Mouse (Mus musculus) frontal cortex, postnatal 10 days (tissue): ENCODE data around the gene Ube2h.

Experiments
- DNase-seq, 2 experiments: peaks; one replicate each; pipeline ENCODE4 v3.0.0; 2022; ENCODE audit warnings: low spot score in 2 of 2, mixed read lengths in 1 of 2

The Ube2h gene

GRCm38 (mm10) chr6:30299683-30300082 is 4.7 kb downstream of the Ube2h start:
- DNase-seq = no peak

GRCm38 (mm10) chr6:30299116-30299515 is 5.2 kb downstream of the Ube2h start:
- no peak for DNase-seq

DNA sequence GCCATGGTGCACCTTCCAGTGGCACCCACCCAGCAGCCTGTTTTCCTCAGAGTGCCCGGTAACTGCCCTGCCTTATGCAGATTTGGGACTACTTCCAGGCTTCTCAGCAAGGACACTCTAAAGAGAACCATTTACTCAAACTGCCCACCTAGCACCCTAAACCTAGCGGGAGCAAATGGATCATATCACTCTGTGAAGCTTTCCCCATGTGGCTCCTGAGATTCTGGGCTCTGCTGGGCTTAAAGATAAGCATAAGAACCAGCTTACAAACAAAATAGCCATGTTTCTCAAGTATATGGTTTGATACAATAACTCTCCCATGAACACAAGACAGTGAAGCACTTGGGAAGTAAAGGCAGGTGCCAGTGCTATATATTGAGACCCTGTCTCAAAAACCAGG is 11.8 kb downstream of the Ube2h start:
- DNase-seq = no peak

DNA sequence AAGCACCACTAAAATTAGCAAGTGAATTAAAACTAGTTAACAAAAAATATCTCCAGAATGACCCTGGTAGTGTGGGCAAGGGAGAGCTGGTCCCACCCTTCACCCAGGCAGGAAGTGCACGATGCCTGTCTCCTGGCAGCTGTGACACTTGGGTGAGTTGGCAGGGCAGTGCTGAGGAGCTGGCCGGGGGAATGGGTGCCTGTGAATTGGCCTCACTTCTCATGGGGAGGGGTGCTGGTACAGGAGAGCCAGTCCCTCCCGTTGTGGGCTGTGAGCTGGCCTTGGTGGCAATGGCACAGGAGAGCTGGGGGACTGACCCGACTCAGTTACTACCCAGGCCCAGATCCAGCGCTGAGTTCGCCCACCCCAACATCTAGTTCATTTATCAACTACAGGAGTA is 16.4 kb downstream of the Ube2h start:
- DNase-seq = no peak

DNA sequence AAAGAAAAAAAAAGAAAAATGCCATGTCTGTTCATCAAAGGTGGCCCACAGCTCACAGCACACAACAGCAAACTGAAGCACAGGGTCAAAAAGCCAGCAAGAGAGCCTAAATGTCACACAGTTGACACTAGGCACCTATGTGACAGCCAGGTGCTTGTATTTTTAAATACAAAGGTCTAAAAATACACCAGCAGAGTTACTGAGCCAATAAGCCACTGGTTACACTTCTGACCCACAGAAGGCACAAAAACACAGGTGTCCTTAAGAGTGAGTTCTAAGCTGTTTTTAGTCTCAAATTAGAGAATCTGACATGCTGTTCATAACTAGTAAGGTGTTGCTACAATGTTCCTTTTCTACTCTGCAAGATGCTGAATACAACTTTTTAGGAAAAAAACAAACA is 17.7 kb downstream of the Ube2h start:
- DNase-seq = no peak

DNA sequence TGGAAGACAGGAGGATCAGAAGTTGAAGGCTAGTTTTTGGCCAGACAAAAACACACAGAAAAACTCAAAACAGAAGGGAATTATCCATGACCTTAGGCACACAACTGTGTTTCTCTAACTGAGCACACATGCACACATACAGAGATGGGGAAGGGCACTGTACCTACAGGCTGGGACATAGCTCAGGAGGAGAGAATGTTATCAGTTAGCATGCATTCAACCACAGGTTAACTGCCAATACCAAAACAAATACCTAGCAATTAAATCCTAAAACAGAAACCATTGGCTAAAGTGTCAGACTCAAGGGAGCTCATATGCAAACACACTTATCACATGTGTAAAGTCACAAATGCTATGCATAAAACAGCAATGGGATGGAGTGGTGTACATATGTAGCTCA is 20.2 kb downstream of the Ube2h start:
- DNase-seq = no peak

DNA sequence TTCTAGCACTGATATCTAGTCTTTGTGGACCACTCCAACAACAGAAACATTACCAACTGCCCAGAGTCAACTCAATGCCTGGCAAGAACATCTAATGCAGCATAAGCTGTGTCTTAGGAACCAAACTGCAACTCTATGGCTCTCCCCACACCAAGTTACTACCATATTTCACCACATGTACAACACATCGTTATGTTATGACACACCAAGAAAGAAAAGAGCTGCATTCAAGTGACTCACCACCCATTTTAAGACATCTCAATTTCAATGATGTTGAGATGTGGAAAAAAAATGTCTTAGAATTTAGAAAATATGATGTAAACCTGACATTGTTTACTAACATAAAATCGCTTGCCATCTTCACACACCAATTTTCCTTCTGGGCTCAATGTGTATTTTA is 22.0 kb downstream of the Ube2h start:
- DNase-seq = no peak

GRCm38 (mm10) chr6:30278374-30278773 is 26.0 kb downstream of the Ube2h start:
- DNase-seq = no peak

GRCm38 (mm10) chr6:30276882-30277281 is 27.5 kb downstream of the Ube2h start:
- no peak for DNase-seq

DNA sequence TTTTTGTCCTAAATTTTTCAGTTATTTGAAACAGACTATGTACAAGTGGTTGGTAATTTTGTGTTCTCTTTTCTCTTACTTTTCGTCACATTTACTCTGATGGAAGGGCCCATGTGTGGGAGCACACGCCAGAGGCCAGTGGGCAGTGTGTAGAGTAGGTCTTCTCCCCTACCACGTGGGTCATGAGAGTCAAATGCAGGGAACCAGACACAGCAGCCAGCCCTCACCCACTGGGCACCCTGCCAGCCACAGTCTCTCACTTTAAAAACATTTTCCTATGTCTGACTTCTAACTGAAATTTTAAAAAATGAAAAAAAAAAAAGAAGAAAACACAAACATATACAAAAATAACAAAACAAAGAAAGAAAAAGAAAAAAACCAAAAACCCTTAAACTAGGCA is 28.0 kb downstream of the Ube2h start:
- no peak for DNase-seq

- DNase-seq = no peak
Observed at GRCm38 (mm10) chr6:30275159-30275847, 29.0 kb downstream of the Ube2h start.

- no peak for DNase-seq
Observed at GRCm38 (mm10) chr6:30272911-30273310, 31.4 kb downstream of the Ube2h start.

- no peak for DNase-seq
Observed at GRCm38 (mm10) chr6:30272338-30272905, 31.9 kb downstream of the Ube2h start.

GRCm38 (mm10) chr6:30269846-30270245 is 34.5 kb downstream of the Ube2h start:
- no peak for DNase-seq

DNA sequence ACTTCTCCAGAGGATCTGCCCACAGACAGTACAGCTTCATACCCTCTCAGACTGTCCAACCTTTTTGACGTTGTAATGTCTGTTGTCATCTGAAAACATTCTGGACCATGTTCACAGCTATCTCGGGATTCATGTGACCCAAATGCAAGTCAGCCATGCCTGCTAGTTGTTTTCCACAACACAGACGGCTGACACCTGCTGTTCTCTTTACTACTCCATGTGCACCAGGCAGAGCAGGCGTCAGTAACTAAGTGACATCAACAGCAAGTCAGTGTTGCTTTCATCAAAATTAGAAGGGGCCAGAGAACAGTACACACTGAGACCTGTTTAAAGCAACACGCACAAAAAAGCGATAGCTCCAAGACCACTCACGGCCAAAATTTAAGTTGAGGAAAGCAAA is 36.9 kb downstream of the Ube2h start:
- DNase-seq = no peak

DNA sequence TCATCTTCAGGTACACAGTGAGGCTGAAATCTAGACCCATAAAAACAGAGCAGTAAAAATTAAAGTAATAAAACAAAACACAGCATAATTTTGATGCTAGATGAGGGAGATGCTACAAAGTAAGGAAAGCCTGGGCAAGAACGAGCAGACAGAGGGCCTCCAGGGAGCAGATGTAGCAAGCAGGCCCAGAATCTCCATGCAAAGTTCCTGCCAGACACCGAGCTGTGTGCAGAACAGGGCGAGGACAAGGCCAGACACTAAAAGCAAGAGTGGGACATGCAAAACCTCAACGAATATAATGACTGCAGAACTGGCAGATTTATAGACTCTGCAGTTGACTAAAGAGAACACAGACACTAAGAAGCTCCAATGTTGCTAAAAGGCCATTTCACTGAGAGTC is 38.9 kb downstream of the Ube2h start:
- DNase-seq = no peak

DNA sequence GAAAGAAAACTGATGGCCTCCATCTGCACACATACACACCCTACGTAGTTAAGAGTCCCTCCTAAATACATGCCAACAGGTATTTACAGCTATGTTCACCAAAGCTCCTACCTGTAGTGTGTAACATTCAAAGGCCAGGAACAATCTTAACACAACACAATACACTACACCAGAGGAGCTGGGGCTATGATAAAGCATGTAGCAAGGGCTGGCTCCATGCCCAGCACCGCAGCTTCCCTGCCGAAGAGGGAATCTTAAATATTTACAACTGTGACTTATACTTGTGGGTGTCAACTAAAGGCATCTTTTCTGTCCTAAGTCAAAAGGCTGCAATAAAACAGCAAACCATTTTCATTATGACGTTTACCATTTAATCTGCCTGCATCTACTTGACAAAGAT is 41.3 kb downstream of the Ube2h start:
- no peak for DNase-seq

GRCm38 (mm10) chr6:30259271-30259670 is 45.1 kb downstream of the Ube2h start:
- DNase-seq = no peak

DNA sequence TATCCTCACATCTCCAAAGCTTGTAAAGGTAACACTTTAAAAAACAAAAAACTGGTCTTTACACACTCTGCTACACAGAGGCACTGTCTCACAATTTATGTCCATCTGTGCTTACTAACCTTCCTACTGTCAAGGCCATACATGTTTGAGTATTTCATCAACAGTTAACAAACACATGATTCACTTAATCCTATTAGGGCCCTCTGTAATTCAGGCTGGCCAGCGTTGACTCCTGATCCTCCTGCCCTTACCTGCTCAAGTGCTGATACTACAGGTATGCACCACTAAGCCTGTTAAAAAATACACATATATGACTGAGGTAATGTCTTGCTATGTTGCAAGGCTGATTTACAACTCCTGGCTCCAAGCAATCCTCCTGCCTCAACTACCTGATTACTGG is 46.4 kb downstream of the Ube2h start:
- no peak for DNase-seq

GRCm38 (mm10) chr6:30255846-30256245 is 48.5 kb downstream of the Ube2h start:
- DNase-seq = no peak

- DNase-seq = no peak
Observed at GRCm38 (mm10) chr6:30252271-30253010, 51.9 kb downstream of the Ube2h start.

DNA sequence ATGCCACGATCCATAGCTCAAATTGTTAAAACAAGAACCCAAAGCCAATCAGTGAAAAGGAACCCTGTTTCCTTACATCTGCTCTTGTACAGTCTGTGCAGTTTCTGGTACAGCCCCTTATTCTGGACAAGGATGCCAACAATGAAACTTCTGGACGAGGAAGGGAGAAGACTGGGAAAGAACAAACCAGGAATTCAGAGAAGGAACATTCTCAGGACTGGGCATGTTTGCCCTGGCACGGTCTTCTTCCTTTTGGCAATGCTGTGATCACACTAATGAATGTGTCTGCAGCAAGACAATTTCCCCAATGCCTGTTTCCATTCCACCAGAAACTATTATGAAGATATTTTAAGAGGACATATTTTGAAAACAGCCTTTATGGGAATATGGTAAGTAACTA is 55.6 kb downstream of the Ube2h start:
- no peak for DNase-seq

GRCm38 (mm10) chr6:30245940-30246339 is 58.4 kb downstream of the Ube2h start:
- DNase-seq = no peak
